Mouse (Mus musculus): ENCODE measurements around the gene Dnajc4.

Gene Dnajc4

DNA sequence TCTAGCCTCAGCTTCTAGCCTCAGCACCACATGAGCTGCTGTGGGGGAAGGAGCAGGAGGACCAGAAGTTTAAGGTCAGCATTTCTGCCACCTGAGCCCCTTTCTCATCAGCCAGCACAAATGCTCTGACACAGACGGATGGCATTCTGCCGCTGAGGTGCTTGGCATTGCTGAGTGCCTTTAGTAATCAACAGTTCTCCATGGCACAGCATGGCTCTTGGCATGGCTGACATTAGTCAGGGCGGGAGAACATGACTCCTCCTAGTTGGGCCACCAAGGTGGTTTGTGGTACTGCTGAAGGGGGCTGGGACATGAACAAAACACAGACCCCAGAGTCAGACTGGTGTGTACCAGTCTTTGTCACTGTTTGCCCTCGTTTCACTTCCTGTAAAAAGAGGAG lies 44.2 kb downstream of the Dnajc4 start:
- no peak for DNase-seq (ENCODE audit: low spot score)

DNA sequence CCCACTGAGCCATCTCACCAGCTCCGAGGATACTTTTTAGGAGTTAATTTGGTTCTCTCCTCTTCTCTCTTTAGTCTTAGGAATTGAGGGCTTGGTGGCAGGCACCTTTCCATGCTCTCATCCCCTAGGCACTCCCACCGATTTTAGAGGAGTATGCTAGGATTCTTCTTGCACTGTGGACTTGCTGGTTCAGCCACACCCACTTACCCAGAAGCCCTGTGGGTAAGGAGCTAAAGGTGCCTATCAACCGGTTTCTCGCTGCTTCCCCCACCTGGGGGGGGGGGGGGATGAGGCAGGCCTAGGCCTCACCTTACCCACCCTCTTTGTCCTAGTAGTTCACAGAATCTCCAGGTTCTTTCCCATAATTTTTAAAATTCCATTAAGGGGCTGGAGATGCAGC lies 44.6 kb downstream of the Dnajc4 start:
- DNase-seq (ENCODE audit: low spot score) = no peak

DNA sequence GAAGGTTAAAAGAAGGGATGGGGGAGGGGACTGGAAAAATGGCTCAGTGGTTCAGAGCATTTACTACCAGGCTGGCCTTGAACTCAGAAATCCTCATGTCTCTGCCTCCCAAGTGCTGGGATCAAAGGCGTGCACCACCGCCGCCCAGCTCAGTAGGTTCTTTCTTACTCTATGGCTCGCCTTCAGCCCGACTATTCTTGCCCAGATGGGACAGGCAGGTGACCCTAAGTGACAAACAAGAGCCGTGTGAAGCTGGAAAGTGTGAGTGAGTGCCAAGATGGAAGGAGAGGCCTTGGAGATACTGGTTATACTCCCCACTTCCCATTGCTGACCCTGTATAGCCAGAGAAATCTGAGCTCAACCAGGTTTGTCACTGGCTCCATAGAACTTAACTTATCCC lies 48.7 kb downstream of the Dnajc4 start:
- no peak for DNase-seq (ENCODE audit: low spot score)

- no peak for DNase-seq (ENCODE audit: low spot score)
Measured at GRCm38 (mm10) chr19:6942764-6943163, 49.6 kb downstream of the Dnajc4 start.

- peak; percentile 89 for DNase-seq (ENCODE audit: low spot score)
Measured at GRCm38 (mm10) chr19:6942249-6942691, 50.1 kb downstream of the Dnajc4 start, which contains the start of gene Gpr137. Gpr137 (minus strand) TSS chr19:6942480.

DNA sequence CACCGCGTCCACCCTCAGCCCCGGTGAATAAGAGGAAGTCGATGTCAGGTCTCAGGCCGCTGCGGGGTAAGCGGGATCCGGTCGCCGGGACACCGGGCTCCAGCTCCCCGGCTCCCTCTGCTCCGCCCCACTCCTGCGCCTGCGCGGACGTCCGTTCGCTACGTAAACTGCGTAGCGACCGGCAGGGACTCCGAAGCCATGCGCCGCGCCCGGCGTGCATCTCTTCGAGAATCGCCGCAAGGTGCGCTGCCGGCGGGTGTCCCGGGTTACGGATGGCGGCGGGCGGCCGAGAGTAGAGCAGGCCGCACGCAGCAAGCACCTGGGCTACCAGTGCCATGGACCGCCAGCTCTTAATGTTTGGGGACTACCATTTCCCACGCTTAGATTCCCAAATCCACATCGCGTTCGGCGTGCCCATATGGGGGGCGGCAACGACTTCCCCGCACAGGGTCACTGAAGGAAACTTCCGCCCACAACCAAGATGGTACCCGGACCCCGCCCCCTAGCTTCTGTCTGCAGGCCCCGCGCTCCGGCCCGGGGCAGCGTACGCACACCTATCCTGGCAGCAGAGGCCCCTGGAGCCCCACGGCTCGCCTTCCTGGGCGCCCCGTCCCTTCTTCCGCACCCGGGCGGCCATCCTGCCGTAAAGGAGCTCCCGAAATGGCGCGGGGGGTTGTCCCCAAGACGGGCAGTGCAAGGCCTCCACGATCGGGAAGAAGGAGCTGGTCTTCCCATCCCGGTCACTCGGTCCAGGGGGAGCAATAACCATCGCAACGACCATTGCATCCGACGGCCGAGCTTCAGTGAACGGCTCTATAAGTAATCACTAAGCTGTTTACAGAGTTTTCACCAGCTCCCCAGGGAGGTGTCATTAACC lies 50.8 kb downstream of the Dnajc4 start, which contains the start of gene Bad:
Gene Bad (plus strand): TSS at position 490 of the 877 bp plus-strand sequence.
- peak; percentile 96 for DNase-seq (ENCODE audit: low spot score)

DNA sequence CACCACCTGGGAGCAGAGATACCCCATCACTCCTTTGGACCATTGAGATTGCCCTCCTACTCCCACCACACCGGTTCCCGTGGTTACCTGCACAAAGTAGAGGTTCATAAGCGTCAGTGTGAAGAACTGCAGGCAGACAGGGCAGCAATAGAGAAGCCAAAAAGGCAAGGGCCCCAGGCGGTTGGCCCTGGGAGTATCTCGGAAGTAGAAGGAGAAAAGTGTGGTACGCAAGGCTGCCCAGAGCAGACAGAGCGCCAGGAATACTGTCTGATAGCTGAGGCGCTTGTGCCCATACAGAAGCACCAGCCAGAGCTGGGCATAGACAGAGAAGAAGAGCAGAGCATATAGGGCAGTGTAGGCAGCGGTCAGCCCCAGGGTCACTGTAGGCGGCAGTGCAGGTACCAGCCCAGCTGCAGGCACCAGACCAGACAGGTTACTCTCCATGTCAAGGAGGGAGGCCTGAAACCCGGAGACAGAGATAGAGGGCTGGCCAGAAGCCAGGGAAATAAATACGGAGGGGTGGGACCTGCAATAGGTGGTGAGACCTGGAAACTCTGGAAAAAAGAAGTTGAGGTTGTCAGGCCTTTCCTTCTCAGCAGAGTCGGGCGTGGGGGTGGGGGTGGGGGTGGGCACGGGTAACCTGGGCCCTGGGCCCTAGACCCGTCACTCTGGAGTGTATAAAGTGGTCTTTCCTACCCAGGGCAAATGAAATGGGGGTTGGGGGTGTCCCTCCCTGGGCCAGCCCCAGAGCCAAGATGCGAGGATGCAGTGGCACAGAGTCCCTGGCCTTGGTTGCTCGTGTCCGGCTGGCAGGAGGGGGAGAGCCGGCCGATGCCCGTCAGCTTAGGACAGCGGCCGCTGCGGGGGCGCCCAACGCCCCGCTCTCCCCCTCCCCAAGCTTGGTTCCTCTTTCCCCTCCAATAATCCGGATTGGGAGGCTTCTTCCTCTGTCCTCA lies 51.7 kb downstream of the Dnajc4 start:
- DNase-seq (ENCODE audit: low spot score) = no peak

DNA sequence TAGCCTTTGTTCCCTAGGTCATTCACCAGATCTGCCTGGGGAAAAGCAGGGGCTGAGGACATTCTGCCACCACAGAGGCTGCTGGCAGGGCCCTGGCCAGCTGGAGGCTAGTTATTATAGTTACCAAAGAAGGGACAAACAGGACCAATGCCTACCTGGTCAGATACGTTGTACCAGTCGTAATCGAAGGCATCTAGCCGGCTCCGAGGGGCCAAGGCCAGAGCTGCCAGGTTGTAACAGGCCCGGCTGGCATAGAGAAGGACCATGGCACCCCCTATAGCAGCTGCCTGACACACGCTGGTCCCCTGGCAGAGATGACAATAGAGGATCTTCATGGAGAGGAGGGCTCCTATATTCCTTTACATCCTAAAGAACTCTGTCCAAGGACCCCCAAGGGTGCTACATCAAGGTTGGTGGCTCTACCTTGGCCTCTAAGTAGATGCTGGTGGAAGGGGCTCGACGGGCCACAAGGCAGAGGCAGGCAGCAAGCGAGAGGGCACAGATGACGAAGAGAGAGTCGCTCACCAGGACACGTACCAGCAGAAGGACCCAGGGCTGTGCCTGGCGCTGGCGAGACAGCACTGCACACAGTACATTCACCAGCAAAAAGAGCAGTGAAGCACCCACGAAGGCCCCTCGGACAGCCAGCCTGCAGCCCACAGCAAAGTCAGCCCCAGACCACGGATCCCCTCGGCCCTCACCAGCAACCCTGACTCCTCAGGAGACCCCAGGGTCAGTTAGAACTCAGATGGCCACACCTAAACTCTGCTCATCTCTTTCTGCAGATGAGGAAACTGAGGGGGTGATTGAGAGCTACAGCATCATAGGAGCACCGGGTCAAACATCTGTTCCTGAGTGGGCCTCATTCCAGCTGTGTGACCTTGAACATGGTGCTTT lies 53.0 kb downstream of the Dnajc4 start:
- DNase-seq (ENCODE audit: low spot score) = no peak
